Mouse (Mus musculus): Measurements from ENCODE around the gene Qrfp.

DNA sequence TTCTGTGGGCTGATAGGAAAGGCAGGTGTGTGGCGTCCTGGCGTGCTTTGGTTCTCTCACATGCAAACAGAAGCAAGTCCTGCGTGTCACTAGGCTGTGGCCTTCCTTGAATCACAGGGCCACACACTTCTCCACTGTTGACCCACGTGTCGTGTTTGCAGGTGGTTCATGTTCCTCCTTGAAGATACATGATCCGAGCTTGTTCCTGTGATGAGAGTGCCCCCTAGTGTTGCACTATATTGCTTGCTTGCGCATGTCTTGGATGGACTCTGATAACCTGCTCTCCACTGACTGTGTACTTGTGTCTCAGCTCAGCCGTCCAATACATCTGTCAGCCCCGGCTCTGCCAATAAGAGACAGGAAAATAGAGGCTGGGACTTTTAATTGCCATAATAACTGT is 25.3 kb downstream of the Qrfp start:
- peak; percentile 31 for TF ChIP-seq CTCF (conservative IDR thresholded peaks at IDR 0.05; ENCODE audit: low read length)
- no peak for TF ChIP-seq POU5F1 (IDR thresholded peaks at IDR 0.05; ENCODE audit: borderline replicate concordance, low read length)
- TF ChIP-seq NANOG (IDR thresholded peaks at IDR 0.05; ENCODE audit: borderline replicate concordance, low read length): no peak

Measured in E14TG2a.4 (cell line).